Mouse (Mus musculus) small intestine, adult 2 months (tissue): ENCODE measurements around the gene Als2cl. TPM values are rescaled to one million over a fixed set of nuclear protein-coding genes. Genes with fewer than 3 reads are reported as not detected.

Experiments used
- H3K27ac ChIP-seq: fragments of 200-500 bp; 2 replicates; pipeline ENCODE4 v1.5.1; 2012; ENCODE audit warnings: low read depth, low read length, control low read depth, inconsistent platforms; ENCODE audit not compliant: insufficient read depth
- H3K27me3 ChIP-seq: fragments of 200-500 bp; 2 replicates; pipeline ENCODE4 v1.6.1; 2012; ENCODE audit warnings: mild to moderate bottlenecking, moderate library complexity, low read length, inconsistent platforms; ENCODE audit not compliant: control insufficient read depth, insufficient read depth
- H3K36me3 ChIP-seq: fragments of 200-500 bp; 2 replicates; pipeline ENCODE4 v1.6.1; 2012; ENCODE audit warnings: mild to moderate bottlenecking, low read length, control low read depth, inconsistent platforms; ENCODE audit not compliant: control insufficient read depth, insufficient read depth
- H3K4me1 ChIP-seq: fragments of 200-500 bp; 2 replicates; pipeline ENCODE4 v1.6.1; 2012; ENCODE audit warnings: low read length, inconsistent platforms, mixed read lengths; ENCODE audit not compliant: control insufficient read depth, insufficient read depth, insufficient read length
- H3K4me3 ChIP-seq: fragments of 200-500 bp; 2 replicates; pipeline ENCODE4 v1.5.1; 2012; ENCODE audit warnings: low read depth, mild to moderate bottlenecking, control low read depth, inconsistent platforms, low read length, moderate library complexity
- CTCF ChIP-seq: fragments of 200-500 bp; IDR thresholded peaks from 2 replicates; pipeline ENCODE4 v1.5.1; 2012; ENCODE audit warnings: low read depth, mild to moderate bottlenecking, control low read depth, inconsistent platforms, low read length, moderate library complexity, mixed read lengths; ENCODE audit not compliant: insufficient replicate concordance, insufficient read length; ENCODE audit errors: extremely low read depth
- POLR2A ChIP-seq: fragments of 200-500 bp; IDR thresholded peaks from 2 replicates; pipeline ENCODE4 v1.6.1; 2012; ENCODE audit warnings: low read depth, mild to moderate bottlenecking, control low read depth, inconsistent platforms, low read length, moderate library complexity
- whole genome bisulfite sequencing: fragments of 180-500 bp; shearing (Covaris S2); methylation state at CpG from one replicate; pipeline ENCODE4 v1.1.7; 2018; 5-methylcytosine and 5-hydroxymethylcytosine counted together
- polyA plus RNA-seq: library from polyadenylated mRNA; depleted of rRNA; stranded (reverse); fragments of >200 nt; gene quantifications from 2 replicates; pipeline ENCODE4 v1.2.3, GENCODE M21; 2012

Als2cl gene
- polyA plus RNA-seq, 1 experiment: 16.2 TPM

- H3K4me3 ChIP-seq: no peak within 1 kb of the TSS
- TF ChIP-seq POLR2A (no peak), CTCF (no peak)
- no peak within 1 kb of the TSS for H3K27ac ChIP-seq
- no peaks in the 10 kb centered on the region for H3K4me1 ChIP-seq
- H3K36me3 ChIP-seq: no peaks in the 10 kb centered on the region
- 73% methylated on average over 10 of the region's 10 CpGs for WGBS
- no peaks in the 10 kb centered on the region for H3K27me3 ChIP-seq
These were observed 35.5 kb upstream of the Als2cl start, which contains the start of gene Prss46 for GRCm38 (mm10) chr9:110844206-110844605. TSS of gene Prss46 (plus strand) at chr9:110844506.

GRCm38 (mm10) chr9:110849162-110849561, 30.5 kb upstream of the Als2cl start:
- Histone ChIP-seq H3K36me3 (no peaks in the 10 kb centered on the region), H3K4me3 (no peak overlapping the region), H3K27ac (no peak overlapping the region), H3K27me3 (no peaks in the 10 kb centered on the region), H3K4me1 (no peaks in the 10 kb centered on the region)
- 73% methylated on average over 7 of the region's 7 CpGs for WGBS
- no peak for TF ChIP-seq POLR2A
- no peak for TF ChIP-seq CTCF

- H3K36me3 ChIP-seq: no peaks in the 10 kb centered on the region
- peaks cover 2% of the 10 kb centered on the region; the same call in 1 of the 2 replicates for H3K4me1 ChIP-seq
- peaks cover 15% of the 10 kb centered on the region for H3K27me3 ChIP-seq
- TF ChIP-seq POLR2A (no peak), CTCF (no peak)
- no peak overlapping the region for H3K27ac ChIP-seq
- WGBS: 38% methylated on average over 7 of the region's 7 CpGs
- no peak overlapping the region for H3K4me3 ChIP-seq
These were observed 23.8 kb upstream of the Als2cl start for GRCm38 (mm10) chr9:110855903-110856302.

GRCm38 (mm10) chr9:110856920-110857319, 22.8 kb upstream of the Als2cl start:
- H3K27me3 ChIP-seq: peaks cover 15% of the 10 kb centered on the region
- H3K27ac ChIP-seq: no peak overlapping the region
- WGBS: 10% methylated on average over 4 of the region's 4 CpGs
- peaks cover 2% of the 10 kb centered on the region; the same call in 1 of the 2 replicates for H3K4me1 ChIP-seq
- H3K36me3 ChIP-seq: no peaks in the 10 kb centered on the region
- H3K4me3 ChIP-seq: no peak overlapping the region
- TF ChIP-seq CTCF (no peak), POLR2A (no peak)

GRCm38 (mm10) chr9:110857781-110858472, 21.7 kb upstream of the Als2cl start, which contains the start of gene Prss50:
TSS of gene Prss50 (plus strand) at chr9:110857967.
- peak; percentile 35; the same call in 1 of the 2 replicates for TF ChIP-seq CTCF
- no peak for TF ChIP-seq POLR2A
- 16% methylated on average over 49 of the region's 50 CpGs for WGBS
- Histone ChIP-seq H3K27me3 (peaks cover 15% of the 10 kb centered on the region), H3K27ac (no peak within 1 kb of the TSS), H3K4me3 (no peak within 1 kb of the TSS), H3K36me3 (no peaks in the 10 kb centered on the region), H3K4me1 (peaks cover 2% of the 10 kb centered on the region; the same call in 1 of the 2 replicates)

DNA sequence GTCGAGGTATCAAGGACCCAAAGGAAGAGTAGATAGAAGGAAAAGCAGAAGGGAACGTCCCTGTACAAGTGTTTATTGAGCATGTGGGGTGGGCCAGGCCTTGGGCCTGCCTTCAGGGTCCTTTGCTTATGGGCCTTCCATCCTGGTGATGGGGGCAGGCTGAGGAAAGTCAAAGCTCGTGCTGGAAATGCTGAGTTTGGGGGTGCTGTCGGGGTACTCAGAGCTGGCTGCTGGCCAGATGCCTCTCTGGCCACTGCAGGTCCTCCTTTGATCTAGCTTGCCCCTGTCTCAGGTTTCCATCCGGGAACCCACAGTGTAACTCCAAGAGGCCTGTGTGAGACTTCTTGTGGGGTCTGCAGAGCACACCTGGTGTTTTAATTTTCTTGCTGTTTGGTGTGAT, 21.1 kb upstream of the Als2cl start:
- no peak for TF ChIP-seq POLR2A
- TF ChIP-seq CTCF: no peak
- 74% methylated on average over 5 of the region's 5 CpGs for WGBS
- H3K36me3 ChIP-seq: no peaks in the 10 kb centered on the region

DNA sequence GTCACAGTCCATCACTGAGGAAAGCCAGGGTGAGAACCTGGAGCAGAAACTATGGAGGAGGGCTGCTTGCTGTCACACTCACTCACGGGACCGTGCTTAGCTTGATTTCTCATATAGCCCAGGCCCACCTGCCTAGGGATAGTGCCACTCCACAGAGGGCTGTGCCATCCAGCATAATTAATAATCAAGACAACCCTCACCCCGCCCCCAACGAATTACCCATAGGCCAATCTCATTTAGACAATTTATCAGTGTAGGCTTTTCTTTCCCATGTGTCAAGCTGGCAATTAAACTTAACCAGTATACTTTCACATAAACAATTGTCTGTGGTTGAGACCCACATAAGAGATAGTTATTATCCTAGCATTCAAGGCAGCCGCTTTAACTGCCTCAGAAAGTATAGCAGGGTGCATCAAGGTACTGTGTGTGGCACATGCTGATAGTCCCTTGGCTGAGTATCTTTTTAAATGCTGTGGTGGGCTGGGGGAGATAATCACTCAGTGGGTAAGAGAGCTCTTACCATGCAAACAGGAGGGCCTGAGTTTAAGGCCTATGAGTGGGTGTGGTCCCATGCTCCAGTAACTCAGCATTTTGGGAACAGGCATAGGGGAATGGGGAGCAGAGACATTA, 20.6 kb upstream of the Als2cl start:
- peaks cover 15% of the 10 kb centered on the region for H3K27me3 ChIP-seq
- TF ChIP-seq POLR2A: no peak
- TF ChIP-seq CTCF: no peak
- no peak overlapping the region for H3K4me3 ChIP-seq
- no peaks in the 10 kb centered on the region for H3K36me3 ChIP-seq
- H3K27ac ChIP-seq: no peak overlapping the region
- H3K4me1 ChIP-seq: peaks cover 2% of the 10 kb centered on the region; the same call in 1 of the 2 replicates
- 85% methylated on average over 5 of the region's 5 CpGs for WGBS

More for the DNA sequence above, 21.1 kb upstream of the Als2cl start:
- no peak overlapping the region for H3K27ac ChIP-seq
- no peak overlapping the region for H3K4me3 ChIP-seq
- peaks cover 2% of the 10 kb centered on the region; the same call in 1 of the 2 replicates for H3K4me1 ChIP-seq
- H3K27me3 ChIP-seq: peaks cover 15% of the 10 kb centered on the region
